Mouse (Mus musculus) kidney, adult 8-10 months (tissue): ENCODE results near the gene Upk3a.
A peak's percentile ranks its signal among the peaks of the same experiment; 100 is the strongest.

Experiments used
- DNase-seq, 2 experiments: peaks; one replicate each; pipeline ENCODE4 v3.0.0; 2022

Gene Upk3a

DNA sequence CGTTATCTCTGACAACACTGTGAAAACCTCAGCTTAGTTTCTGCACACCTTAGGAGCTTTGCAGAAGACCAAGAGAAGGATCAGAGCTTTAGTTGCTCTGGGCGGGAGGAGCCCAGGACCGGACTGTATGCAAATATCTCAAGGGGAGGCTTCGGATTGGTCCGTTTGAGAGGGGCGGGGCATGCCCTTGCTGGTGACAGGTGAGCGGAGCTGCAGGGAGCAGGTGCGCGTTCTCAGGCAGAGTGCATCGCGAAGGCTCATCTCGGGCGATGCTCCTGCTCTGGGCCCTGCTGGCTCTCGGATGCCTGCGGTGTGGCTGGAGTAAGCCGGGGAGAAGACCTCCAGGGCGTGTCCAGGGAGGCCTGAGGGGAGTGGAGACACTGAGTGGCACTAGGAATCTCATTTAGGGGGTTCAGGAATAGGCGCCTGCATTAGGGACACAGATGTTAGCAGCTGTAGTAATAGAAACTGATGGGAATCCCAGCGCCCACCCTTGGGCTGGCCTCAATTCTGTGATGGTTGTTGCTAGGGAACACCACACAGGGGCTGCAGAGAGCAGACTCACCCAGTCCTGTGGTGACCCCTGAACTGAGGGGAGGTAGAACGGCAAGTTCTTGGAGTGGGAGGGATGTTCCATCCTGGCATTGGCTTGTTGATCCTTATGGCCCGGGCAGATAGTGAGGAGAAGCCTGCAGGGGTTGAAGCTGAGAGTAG, at the start of gene Upk3a:
Upk3a (plus strand) TSS at position 191 of the 714 bp plus-strand sequence.
- peak; percentile 51 to 52 for DNase-seq

DNA sequence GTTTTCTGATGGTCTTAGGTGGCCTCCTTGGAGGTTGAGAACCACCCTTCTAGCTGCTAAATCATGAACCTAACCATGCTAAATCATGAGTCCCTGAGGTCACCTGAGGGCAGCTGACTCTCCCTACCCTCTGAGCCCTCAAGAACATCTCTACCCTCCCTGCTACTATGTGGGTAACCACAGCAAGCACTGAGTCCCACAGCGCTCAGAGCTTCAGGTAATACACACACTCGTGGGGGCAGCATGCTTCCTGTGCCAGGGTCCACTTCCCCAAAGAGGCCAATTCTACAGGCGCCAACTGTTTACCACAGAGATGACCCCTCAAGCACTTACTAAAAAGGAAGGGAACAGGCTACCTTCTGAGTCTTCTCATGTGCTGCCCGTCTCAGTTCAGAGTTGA, 48.4 kb upstream of the Upk3a start:
- no peak for DNase-seq

DNA sequence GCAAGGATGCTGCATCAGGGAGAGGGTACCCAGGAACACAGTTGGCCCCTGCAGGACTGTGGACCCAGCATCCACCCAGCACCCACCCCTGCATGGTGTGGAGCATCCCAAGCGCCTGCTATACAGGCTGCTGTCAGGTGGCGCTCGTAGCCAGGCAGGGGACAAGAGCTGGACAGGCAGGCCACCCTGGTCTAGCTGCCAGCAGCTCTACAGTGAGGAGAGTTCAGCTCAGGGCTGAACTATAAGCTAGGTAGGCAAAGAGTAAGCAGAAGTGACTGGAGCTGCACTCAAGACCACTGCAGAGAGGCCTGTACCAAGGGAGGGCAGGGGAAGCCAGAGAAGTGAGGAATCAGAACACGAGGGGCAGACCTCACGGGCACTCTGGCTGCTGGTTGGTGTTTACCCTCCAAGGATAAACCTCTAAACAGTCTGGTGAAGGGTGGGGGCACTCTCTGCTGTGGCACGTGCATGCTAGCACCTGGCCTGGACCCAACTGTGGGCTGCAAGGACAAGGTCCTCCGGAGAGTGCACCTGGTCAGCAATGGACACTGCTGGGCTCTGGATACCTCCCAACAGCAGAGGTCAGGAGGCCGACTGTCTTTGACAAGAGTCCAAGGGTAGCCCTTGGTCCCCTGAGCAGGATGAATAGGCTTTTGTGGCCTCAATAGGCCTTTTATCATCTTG, 43.9 kb upstream of the Upk3a start:
- DNase-seq, result peak; percentile 83

DNA sequence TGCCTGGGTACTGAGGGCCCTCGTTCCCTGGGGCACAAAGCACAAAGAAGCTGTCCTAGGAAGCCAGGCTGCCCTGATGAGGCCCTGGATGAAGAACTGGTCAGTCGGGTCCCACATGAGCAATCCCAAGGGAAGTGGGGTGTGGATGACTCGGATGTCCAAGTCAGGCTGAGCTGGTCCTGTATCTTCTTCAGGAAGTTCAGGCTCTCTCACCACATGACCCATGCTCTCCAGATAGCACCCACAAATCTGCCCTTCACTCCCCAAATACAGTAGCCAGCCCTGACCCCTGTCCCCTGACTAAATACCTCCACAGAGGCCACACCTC, 43.4 kb upstream of the Upk3a start:
- DNase-seq, result no peak

DNA sequence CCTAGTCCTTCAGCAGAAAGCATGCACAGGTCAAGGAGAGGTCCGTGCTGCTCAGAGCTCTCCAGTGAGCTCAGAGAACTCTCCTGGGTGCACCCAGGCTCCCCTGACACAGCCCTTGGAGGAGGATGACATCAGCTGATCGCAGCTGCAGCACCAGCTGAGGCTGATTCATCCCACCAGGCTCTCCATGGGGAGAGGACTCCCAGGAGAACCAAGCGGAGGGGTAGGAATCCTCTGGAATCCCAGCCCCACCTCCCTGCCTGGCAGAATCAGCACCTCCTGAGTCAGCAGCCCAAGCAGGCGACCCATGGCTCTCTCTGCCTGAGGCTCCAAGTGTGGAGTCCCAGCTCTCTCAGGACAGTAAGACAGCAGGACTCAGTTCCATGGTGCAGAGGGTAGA, 41.2 kb upstream of the Upk3a start:
- DNase-seq, result peak in 1 of 2 experiments; percentile 40

DNA sequence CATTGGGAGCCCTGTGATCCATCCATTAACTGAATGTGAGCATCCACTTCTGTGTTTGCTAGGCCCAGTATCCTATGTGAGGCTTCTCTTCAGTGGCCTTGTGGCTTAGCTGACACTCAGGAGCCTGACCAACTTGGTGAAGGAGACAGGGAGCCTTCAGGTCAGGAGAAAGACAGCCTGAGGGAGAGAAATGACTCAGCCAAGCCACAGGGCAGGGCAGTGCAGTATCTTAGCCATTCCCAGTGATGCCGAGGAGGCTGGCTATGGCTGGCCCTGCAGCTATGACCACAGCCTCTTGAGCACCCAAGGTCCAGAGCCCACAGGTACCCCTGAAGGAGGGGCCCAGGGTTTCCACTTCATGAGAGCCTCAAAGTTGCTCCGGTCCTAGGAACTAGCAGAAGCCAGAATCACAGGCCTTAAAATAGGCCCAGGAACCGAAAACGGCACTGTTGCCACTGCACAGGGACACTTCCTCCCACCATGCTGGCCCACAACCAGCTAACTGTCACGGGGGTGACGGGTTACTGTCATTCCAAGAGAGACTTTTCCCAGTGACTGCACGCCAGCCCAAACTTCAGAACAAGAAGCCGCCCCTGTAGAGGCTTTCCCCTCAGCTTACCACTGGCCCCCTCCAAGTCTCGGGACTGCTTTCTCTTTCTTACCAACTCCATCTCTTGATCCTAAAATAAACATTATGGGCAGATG, 35.2 kb upstream of the Upk3a start:
- no peak for DNase-seq

DNA sequence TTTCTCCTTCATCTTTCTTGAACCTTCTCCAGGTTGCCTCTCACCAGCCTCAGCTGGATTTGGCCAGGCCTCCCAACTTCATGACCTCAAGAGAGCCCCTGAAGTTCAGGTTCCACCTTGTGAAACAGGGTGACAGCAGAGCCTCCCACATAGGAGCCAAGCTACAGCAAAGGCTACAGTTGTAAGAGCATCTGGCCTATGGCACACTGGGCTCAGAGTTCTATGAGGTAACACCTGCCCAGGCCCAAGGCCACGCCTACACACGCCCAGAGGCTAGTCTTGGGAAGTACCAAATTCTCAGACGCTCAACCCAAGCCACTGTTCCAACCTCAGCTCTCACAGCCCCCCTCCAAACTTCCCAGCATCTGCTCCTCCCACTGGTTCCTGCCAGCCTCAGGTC, 34.1 kb upstream of the Upk3a start:
- DNase-seq, result no peak

DNA sequence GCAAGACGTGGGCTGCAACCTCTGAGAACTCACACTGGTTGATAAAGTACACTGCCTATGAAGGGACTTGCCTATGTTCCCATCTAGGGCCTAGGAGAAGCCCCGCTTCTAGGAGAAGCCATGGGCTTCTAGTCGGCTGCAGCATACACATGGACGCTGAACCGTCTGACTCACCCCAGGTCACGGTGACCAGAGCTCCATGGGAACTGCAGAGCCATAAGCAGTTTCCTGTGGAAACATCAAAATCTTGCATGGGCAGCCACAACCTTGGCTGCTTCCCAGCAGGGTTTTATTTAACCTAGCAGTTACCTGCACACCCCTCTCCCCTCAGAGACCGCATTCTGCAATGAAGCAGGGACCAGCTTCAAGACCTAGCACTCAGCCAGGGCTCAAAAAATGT, 33.2 kb upstream of the Upk3a start:
- no peak for DNase-seq

DNA sequence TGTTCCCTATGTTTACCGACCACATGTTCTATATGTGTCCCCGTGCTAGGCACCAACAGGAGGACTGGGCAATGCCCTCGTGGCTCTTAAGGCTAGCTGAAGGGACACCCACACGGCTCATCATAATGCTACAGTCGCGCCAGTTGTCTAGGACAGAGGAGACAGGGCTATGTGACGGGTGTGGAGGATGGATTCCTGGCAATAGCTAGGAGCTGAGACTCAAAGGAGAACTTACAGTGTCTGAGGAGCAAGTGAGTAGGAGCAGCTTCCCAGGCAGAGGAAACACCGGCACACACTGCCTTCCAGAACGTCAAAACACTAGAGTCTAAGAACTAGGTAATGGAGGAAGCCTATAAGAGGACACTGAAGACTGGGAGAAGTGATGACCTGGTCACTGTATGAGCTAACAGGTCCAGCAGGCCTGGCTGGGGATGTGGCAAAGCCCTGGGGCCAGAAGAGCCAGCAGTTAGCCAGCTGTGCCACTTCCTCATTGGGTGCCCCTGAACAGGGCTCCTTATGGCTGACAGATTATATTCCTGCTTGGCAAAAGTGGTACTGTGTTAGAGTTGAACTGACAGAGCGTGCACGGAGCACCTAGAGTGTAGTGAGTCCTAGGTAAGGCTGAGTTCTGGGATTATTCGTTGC, 31.3 kb upstream of the Upk3a start:
- no peak for DNase-seq

DNA sequence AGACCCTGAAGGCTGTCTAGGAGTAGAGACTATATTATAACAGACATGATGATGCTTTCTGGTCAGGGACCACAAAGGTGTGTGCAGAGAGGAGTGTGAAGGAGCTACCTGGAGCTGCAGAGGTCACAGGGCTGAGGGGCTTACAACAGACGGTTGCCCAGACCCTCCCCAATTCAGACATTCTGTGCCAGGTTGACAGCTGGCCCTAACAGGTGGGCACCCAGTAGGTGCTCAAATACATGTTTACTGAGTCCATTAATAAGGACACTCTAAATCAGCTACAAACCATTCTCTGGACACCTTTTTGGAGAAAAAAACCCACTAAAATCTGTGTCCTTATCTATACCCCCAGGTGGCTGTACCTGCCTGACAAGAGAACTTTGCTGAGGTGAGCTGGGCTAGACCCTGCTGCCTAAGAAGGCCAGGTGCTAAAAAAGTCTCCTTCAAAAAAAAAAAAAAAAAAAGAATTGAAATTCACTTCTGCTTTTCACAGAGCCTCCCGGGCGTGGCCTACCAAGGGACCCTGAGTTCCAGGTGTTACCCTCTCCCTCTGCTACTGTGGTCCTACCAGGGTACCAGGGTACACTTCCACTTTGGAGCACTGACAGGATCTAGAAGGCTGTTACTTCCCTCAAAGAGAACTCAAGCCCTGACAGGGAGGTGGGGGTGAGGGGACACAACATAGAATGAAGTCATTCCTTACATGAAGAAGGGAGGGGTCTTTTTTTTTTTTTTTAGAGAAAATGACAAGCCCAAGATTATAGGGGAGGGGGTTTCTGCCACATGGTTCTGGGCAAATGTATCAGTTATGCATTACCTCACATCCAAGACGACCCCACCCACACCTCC, 30.5 kb upstream of the Upk3a start:
- no peak for DNase-seq

DNA sequence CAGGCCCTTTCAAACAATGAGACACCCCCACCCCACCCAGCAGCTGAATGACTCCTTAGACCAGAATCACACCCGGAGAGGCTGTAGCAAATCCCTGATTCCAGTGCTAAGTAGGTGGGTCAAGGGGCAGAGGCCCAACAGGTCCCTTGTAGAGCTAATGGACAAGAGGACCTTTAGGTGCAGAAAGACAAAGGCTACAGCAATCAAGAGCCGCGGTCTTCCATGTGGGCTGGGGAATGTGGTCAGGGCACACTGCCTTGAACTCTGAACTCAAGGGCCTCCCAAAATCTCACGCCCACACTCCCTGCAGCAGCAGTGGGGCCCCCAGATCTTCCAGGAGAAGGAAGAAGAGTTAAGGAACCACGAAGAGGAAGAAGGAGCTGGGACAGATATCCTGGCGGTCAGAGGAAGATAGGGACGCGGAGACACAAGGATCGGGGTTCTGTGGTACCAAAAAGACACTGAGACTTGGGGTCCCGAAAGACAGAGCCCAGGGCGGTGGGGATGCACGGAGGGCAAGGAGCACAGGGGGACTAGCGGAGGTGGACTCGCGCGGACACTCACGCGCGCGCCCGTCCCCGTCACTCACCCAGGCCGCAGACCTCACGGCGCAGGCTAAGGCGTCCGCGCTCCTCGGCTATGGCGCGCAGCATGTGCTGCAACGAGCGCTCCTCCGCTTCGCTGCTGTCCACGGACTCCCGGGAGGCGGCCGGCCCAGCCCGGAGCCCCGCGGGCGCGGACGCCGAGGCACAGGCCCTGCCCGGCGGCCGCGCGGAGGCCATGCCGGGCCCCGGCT, 29.7 kb upstream of the Upk3a start:
- DNase-seq, result peak in 1 of 2 experiments; percentile 33

DNA sequence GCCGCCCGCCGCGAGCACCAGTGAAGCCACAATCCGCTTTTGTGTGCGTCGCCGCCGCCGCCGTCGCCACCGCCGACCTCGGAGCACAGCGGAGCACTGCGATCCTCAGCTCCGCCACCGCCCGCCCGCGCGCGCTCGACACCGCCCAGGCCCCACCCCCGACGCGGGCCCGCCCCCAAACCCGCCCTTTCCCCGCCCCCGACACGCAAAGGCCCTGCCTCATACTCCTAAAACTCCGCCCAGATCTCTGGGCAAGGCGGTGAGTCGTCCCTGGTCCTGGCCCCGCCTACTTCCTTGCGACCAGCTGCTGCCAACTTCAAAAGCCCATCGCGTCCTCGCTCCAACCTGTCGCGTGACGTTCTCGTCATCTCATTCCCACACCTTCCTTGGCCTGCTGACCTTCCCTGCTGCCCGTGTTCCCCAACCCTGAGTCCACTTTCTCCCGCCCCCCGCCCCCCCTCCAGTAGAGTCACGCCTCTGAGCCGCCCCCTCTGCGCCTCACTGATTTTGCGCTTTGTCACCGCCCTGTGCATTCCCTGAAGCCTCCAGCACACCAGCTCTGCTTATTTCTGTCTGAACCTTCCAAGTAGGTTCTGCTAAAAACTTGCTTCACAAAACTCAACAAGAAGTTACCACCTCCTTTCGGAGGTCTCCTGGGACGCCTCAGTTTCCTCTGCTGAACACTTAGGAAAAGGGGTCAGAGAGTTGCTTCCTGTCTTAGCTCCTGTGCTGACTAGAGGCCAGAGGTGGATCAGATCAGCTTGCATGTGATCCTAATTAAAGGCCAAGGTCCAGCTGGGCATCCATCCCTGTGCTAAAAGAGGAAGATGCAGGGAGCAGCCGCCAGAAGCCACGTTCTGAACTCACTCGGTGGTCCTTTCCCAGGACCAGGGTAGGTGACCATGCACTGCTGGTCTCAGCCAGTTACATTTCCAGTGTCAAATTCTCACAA, 28.8 kb upstream of the Upk3a start, which contains the start of gene 5031439G07Rik:
5031439G07Rik (minus strand) TSS at position 678 of the 952 bp plus-strand sequence.
- DNase-seq, result peak; percentile 94 to 96

DNA sequence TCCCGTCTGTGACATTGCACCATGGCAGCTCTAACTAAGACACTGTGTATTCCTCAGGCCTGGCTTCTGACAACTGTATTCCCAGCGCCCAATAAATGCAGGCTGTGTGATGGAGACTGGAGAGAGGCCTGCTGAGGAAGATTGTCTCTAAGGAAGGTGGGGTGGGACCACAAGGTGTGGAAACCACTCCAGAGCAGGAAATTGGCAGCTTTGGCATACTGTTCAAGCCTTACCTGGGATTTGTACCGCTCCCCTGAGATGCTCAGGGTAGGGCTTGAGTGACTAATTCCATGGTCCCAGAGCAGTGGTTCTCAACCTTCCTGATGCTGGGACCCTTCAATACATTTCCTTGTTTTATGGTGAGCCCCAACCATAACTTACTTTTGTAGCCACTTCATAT, 27.8 kb upstream of the Upk3a start:
- no peak for DNase-seq

DNA sequence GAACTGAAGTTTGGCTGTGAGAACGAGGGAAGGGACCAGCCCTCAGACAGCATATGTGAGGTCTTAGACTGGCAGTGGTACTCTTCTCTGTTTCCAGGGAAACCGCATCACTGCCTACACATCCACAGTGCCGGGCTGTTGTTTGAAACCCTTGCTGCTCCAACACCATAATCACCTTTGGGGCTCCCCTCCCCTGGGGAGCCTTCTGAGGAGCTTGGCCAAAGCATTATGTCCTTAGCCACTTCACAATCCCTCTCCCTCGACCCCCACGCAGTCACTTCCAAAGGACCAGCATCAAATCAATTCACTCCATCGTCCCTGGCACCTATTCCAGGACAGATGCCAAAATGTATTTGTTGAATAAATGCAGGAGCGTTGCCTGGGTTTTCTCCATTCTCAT, 27.2 kb upstream of the Upk3a start:
- DNase-seq, result no peak

DNA sequence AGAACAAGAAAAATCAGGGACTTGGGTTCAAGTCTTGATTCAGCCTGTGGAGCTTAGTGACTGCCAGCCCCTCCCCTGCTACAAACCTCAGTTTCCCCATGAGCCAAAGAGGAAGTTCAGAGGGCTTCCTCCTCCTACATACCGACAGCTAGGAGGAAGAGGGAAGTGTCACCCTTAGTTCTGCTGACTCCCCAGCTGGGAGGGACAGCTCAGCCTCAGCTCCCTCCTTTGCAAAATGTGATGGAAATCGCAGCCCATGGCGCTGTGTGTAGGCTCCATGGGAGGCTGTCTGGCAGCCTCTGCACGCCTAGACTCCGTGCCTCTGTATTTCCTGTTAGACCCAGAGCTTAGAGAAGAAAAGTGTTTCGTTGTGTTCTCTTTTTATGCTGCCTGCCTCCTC, 22.4 kb upstream of the Upk3a start:
- DNase-seq, result no peak

DNA sequence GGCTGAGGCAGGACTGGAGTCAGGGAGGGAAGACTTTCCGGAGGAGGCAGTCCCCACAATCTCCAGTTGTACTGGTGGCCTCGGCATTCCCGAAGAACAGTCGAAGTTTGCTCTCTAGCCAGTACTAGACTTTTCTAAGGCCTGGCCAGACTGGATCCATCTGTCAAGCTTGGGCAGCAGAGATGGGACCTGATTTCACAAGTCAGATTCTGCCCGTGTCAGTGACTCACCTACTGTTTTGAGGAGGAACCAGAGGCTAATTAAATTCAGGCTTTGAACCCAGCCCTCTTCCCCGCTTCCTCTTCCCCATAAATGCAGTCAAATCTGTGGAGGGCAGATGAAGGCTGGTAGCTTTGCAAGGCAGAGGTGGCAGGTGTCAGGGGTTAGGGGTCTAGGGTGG, 21.9 kb upstream of the Upk3a start:
- DNase-seq, result no peak

DNA sequence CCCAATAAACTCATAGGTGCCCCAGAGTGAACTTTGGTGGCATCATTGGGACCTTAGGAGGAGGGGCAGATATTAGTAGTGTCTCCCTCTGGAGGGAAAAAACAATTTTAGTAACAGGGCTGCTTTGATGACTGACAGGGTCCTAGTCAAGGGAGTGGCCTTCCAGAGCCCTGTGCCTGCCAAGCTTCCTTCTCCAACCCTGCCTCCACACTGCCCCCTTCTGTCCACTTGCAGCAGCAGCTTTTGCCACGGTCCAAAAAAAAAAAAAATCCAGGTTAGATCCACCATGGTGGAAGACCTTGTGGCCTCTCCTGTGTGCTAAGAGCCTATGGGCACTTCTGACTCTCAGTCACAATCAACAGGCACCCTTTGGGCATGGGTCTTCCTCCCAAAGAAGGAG, 21.0 kb upstream of the Upk3a start:
- peak; percentile 39 to 57 for DNase-seq

DNA sequence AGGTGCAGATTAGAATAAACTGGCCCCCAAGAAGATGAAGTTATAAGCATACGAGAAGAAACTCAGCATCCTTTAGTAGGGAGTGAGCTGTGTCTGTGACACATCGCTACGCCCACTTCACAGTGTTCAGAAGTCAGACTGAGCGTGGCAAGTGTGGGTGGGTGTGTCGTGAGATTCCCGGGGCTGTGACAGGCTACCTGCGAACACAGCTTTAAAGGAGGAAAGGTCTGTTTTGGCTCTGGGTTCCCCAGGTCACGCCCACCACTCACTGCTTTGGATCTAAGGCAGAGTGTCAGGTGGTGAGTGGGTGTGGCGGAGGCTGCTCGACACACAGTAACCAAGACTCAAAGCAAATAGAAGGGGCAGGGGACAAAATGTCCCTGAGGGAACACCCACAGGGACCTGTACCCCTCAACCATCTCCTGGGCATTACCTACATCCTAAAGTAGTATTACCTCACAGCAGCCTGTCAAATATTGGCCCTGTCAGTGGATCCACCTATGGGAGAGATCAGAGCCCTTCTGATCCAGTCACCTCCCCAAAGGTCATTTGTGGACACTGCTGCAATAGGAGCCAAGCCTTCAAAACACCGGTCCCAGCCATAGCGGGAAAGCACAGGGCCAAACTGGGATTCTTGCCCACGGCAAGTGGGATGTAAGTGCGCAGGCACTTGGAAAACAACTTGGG, 19.0 kb upstream of the Upk3a start:
- no peak for DNase-seq

DNA sequence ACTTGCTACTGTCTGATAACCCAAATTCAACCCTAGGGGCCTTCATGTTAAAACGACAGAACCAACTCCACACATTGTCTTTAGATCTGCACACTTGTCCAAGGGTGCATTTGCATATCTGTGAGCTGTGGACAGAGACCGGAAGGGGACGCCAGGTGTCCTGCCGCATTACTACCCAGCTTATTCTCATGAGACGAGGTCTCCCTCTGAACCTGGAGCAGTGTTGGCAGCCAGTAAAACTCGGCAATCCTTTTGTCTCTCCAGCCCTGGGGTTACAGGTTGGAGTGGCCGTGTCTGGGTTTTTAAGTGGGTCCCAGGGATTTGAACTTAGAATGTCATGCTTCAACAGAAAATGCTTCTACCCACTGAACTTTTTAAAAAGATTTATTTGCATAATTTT, 17.0 kb upstream of the Upk3a start:
- no peak for DNase-seq
